Mouse (Mus musculus) G1E (cell line): ENCODE measurements around the gene Cpvl.

Source experiments
- CTCF ChIP-seq: IDR thresholded peaks from 2 replicates; pipeline ENCODE4 v1.5.1; 2012; ENCODE audit warnings: low read depth, low read length, inconsistent platforms, mixed read lengths
- GATA1 ChIP-seq: IDR thresholded peaks from 2 replicates; pipeline ENCODE4 v1.6.1; 2012; ENCODE audit warnings: borderline replicate concordance, low read length, inconsistent platforms, mixed read lengths
- GATA2 ChIP-seq: IDR thresholded peaks from 2 replicates; pipeline ENCODE4 v1.6.1; 2012; ENCODE audit warnings: low read depth, low read length, inconsistent platforms, borderline replicate concordance
- POLR2AphosphoS5 ChIP-seq: IDR thresholded peaks from 2 replicates; pipeline ENCODE4 v1.6.1; 2012; ENCODE audit warnings: low read depth, low read length, inconsistent platforms; ENCODE audit not compliant: insufficient replicate concordance
- TAL1 ChIP-seq: conservative IDR thresholded peaks from 2 replicates; pipeline ENCODE4 v1.6.1; 2012; ENCODE audit warnings: low read depth, low read length, inconsistent platforms, mixed read lengths

GRCm38 (mm10) chr6:53856775-53857174, 121.7 kb downstream of the Cpvl start:
- TF ChIP-seq CTCF, result no peak
- TF ChIP-seq GATA1, result no peak
- no peak for TF ChIP-seq POLR2AphosphoS5
- no peak for TF ChIP-seq TAL1
- no peak for TF ChIP-seq GATA2
